Mouse (Mus musculus) stomach, embryonic 15.5 days (tissue): ENCODE measurements at regions not wholly inside any gene's neighbourhood (a gene's known extent, or its start where the extent isn't known, plus 50 kb on each side); places are given as distances from the start of the nearest gene placed in this dataset.
"Not testable (repeated sequence)": the region's sequence is repeated elsewhere in the genome, so short reads cannot be mapped to it uniquely, and the experiment has no call there.

Experiments used
- ATAC-seq: fragments of 200-750 bp; cut with Nextera tagmentation; 2 replicates; pipeline ENCODE4 v1.8.0; 2017; ENCODE audit warnings: low read depth, moderate number of reproducible peaks, moderate TSS enrichment; ENCODE audit not compliant: insufficient read depth, low FRiP score
- H3K27ac ChIP-seq: fragments of 300-500 bp; sonication (generic); 2 replicates; pipeline ENCODE4 v1.5.1; 2015; ENCODE audit warnings: mild to moderate bottlenecking, inconsistent platforms
- H3K27me3 ChIP-seq: fragments of 300-500 bp; sonication (generic); replicated peaks from 2 replicates; pipeline ENCODE4 v1.6.1; 2015; ENCODE audit warnings: inconsistent platforms
- H3K36me3 ChIP-seq: fragments of 300-500 bp; sonication (generic); 2 replicates; pipeline ENCODE4 v1.6.1; 2015; ENCODE audit warnings: inconsistent platforms
- H3K4me1 ChIP-seq: fragments of 300-500 bp; sonication (generic); 2 replicates; pipeline ENCODE4 v1.6.1; 2015; ENCODE audit warnings: inconsistent platforms
- H3K4me2 ChIP-seq: fragments of 300-500 bp; sonication (generic); 2 replicates; pipeline ENCODE4 v1.6.1; 2015; ENCODE audit warnings: mild to moderate bottlenecking, inconsistent platforms
- H3K4me3 ChIP-seq: fragments of 300-500 bp; sonication (generic); replicated peaks from 2 replicates; pipeline ENCODE4 v1.5.1; 2015; ENCODE audit warnings: inconsistent platforms
- H3K9ac ChIP-seq: fragments of 300-500 bp; sonication (generic); 2 replicates; pipeline ENCODE4 v1.6.1; 2015; ENCODE audit warnings: inconsistent platforms
- H3K9me3 ChIP-seq: fragments of 300-500 bp; sonication (generic); 2 replicates; pipeline ENCODE4 v1.6.1; 2016; ENCODE audit warnings: inconsistent platforms
- WGBS: fragments of 180-500 bp; shearing (Covaris S2); methylation state at CpG from one replicate; pipeline ENCODE4 v1.1.7; 2015; 5-methylcytosine and 5-hydroxymethylcytosine counted together

DNA sequence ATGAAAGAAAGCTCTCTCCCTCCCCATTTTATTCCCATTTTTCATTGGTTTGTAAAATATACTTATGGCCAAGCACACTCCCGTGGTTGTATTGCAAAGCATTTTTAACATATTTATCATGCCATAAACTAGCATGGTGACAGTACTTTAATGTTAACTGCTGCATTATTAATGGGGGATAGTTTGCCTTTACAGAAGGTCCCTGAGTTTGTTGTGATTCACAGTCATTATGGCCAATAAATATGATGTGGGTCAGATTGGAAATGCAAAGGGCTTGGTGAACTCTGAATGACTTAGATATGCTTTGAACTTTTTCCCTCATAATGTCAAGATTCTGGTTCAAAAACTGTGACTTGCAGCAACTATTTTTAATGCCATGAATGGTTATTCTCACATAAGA lies 157.1 kb downstream of the Fam174a start:
- H3K9me3 ChIP-seq, result no peaks in the 10 kb centered on the region
- no peaks in the 10 kb centered on the region for H3K36me3 ChIP-seq
- no peak for ATAC-seq
- no peak overlapping the region for H3K4me3 ChIP-seq
- H3K27me3 ChIP-seq, result no peaks in the 10 kb centered on the region
- no peak overlapping the region for H3K9ac ChIP-seq
- H3K4me2 ChIP-seq, result no peak overlapping the region
- no peak overlapping the region for H3K27ac ChIP-seq
- no peaks in the 10 kb centered on the region for H3K4me1 ChIP-seq
- 55% methylated on average over 1 of the region's 1 CpGs for WGBS

- Histone ChIP-seq H3K4me3 (no peak overlapping the region), H3K4me1 (no peaks in the 10 kb centered on the region), H3K27ac (no peak overlapping the region), H3K9ac (no peak overlapping the region), H3K36me3 (no peaks in the 10 kb centered on the region), H3K4me2 (no peak overlapping the region), H3K27me3 (no peaks in the 10 kb centered on the region), H3K9me3 (no peaks in the 10 kb centered on the region)
- ATAC-seq, result no peak
Measured at GRCm38 (mm10) chr1:95493004-95493403, 174.4 kb downstream of the St8sia4 start.

DNA sequence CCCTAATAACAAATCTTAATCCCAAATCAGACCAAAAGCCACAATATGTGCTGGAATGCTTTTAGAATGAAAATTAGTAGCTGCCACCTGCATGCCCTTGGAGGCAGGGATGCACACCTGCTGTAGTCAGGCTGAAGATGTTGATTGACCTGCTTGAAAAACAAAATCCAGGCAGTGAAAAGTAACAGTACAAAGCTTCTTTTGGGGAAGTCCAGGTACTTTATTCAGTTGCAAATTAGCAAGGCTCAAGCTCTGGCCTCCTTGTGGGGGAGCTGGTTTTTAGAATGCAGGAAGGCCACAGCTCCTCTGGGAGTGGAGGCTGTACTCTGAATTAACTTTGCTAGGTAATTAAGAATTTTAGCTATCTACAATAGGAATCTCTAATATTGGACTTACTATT lies 166.7 kb downstream of the St8sia4 start:
- not testable (repeated sequence) for H3K4me3 ChIP-seq, ATAC-seq

GRCm38 (mm10) chr1:95508718-95509117 lies 158.7 kb downstream of the St8sia4 start:
- Histone ChIP-seq H3K27me3 (no peaks in the 10 kb centered on the region), H3K4me2 (no peak overlapping the region), H3K4me3 (no peak overlapping the region), H3K9ac (no peak overlapping the region), H3K27ac (no peak overlapping the region), H3K4me1 (no peaks in the 10 kb centered on the region), H3K9me3 (no peaks in the 10 kb centered on the region), H3K36me3 (no peaks in the 10 kb centered on the region)
- ATAC-seq, result no peak
- 91% methylated on average over 2 of the region's 2 CpGs for WGBS

More for the DNA sequence above, 166.7 kb downstream of the St8sia4 start:
- not testable (repeated sequence) for H3K9ac ChIP-seq, H3K9me3 ChIP-seq, H3K36me3 ChIP-seq, H3K4me1 ChIP-seq, H3K27ac ChIP-seq, H3K4me2 ChIP-seq, H3K27me3 ChIP-seq

DNA sequence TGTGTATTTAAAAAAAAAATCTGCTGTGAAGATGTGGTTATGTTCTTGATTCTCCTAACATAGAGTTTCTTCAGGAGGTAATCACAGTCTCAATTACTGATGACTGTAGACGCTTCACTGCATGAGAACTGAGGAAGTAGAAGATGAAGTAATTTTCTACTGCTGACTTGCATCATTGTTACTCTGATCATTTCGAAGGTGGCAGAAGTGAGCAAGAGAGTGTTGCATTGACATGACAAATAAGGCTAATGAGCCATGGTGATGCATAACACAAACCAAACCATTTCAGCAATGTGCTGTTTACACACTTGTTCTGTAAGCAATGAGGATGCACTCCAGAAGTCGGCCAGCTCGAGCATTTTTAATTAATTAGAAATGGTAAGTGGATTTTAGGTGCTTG lies 138.6 kb downstream of the St8sia4 start:
- H3K4me2 ChIP-seq, result no peak overlapping the region
- H3K9me3 ChIP-seq, result no peaks in the 10 kb centered on the region
- no peak overlapping the region for H3K9ac ChIP-seq
- 62% methylated on average over 4 of the region's 4 CpGs for WGBS
- H3K4me3 ChIP-seq, result no peak overlapping the region
- no peaks in the 10 kb centered on the region for H3K4me1 ChIP-seq
- H3K27ac ChIP-seq, result no peak overlapping the region
- H3K27me3 ChIP-seq, result no peaks in the 10 kb centered on the region
- ATAC-seq, result no peak
- no peaks in the 10 kb centered on the region for H3K36me3 ChIP-seq

DNA sequence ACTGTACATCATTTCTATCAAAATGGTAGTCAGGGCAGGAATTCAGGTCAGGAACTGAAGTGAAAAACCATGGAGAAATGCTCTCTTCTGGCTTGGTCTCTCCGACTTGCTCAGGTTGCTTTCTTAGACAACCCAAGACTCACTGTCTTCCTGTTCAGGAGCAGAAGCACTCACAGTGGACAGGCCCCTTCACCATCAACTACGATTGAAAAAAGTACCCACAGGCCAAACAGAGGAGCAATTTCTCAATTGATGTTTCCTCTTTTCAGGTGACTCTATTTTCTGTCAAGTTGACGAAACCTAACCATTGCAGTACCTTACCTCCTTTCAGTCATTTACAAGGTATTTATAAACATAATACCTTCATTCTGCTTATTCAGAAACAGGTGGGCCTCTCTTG lies 136.4 kb downstream of the St8sia4 start:
- Histone ChIP-seq H3K4me1 (no peaks in the 10 kb centered on the region), H3K27ac (no peak overlapping the region), H3K36me3 (no peaks in the 10 kb centered on the region), H3K4me2 (no peak overlapping the region), H3K4me3 (no peak overlapping the region), H3K9me3 (no peaks in the 10 kb centered on the region), H3K9ac (no peak overlapping the region), H3K27me3 (no peaks in the 10 kb centered on the region)
- no peak for ATAC-seq
- 72% methylated on average over 3 of the region's 3 CpGs for WGBS
